Mouse (Mus musculus) kidney, adult 18-20 months (tissue): ENCODE results near the gene Map2k4.

Experiments used
- DNase-seq: peaks from one replicate; pipeline ENCODE4 v3.0.0; 2021

Map2k4 gene

DNA sequence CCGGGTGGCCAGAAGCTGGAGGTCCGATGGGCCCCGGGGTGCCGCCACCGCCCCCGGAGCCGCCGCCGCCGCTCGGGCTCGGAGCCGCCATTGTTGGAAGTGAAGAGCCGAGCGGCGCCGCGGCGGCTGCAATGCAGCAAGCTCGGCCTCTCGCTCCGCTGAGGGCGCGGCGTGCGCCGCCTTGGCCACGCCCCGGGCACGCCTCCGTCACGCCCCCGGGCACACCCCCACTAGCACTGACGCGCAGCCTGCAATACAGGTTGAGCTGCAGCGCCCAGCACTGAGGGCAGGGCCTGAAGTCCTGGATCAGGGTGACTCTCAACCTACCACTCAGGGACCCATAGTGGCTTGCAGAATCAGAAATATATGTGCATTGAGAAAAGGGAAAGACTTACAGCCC is at the start of gene Map2k4:
TSS of gene Map2k4 (minus strand) at position 144 of the 400 bp plus-strand sequence.
- peak; percentile 94 for DNase-seq

DNA sequence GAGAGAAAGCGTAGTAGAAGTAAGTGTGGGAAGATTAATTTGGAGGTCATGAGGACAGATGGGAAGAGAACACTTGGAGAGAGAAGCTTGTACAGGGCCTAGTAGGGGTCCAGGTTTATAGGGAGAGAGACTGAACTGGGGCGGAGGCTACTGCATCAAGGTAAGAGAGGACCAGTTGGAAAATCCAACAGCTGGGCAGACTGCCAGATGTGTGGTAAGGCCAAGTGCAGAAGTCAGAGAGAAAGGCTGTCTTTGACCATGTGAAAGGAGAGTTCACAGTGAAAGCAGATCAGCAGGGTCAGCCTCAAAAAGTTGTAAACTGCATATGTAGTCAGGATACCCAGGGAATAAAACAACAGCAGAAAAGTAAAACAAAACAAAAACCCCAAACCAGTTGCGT is 36.5 kb upstream of the Map2k4 start:
- peak; percentile 8 for DNase-seq

DNA sequence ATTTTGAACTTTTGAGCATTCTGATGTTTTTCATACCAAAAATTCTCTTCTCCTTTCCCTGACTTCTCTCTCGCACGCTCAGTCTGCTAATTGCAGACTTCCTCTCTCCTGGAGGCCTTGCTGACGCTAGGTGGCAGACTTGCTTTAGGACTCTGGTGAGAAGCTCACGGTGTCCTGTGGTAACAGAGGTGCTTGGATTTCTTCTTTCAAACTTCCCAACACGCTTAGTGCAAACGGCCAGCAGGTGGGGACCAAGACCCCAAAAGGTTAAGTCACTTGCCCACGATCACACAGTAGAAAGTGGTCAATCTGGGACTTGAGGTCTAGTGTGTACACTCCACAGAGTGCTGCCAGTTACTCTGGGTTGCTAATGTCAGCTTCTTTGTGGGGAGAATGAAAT is 32.8 kb upstream of the Map2k4 start:
- DNase-seq = peak; percentile 67

DNA sequence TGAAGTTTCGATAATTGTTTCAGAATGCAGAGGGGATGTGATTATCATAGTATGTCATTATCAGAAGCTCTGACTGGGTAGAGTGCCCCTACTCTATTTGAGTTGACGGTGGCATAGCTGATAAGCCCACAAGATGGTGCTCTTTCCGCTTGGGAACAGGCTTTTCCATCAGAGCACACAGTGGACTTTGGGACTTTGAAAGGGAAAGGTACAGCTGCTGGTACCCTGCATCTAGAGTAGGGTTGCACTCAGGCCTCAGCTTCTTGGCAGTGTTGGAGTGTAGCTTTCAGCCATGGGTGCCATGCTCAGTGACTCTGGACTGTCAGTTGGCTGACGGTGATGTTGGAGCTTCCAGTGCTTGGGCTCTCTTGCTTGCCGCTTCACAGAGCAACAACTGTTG is 32.2 kb upstream of the Map2k4 start:
- DNase-seq = peak; percentile 13

DNA sequence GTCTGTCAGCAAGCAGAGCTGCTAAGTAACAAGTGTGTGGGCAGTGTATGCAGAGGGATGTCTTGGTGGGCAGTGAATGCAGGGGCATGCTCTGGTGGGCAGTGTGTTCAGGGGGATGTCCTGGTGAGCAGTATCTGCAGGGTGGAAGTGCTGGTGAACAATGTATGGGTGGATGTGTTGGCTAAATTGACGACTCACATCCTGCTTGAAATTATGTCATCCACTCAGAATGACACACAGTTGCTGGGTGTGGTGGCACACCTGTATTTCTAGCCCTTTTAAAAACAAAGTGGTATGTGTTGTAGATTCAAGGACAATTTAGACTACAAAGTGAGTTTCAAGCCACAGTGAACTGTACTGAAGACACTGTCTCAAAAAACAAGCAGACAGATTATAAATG is 30.1 kb upstream of the Map2k4 start:
- no peak for DNase-seq

DNA sequence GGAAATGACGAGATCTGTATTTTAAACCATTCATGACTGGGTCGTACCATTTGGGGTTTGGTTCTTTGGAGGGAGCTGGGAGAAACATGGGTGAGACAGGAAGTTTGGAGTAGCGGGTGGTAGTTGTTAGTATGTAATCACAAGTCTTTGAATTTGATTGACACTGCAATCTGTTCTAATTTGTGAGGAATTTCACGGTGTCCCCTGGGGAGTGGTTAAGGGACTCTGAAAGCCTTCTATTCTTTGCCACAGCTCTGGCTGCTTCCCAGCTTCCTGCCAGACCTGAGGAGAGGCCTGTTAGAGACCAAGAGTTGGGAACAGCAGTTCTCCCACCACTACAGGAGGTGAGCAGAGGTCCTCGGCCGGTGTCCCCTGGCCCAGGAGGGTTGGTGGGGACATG is 28.1 kb upstream of the Map2k4 start:
- DNase-seq = no peak

DNA sequence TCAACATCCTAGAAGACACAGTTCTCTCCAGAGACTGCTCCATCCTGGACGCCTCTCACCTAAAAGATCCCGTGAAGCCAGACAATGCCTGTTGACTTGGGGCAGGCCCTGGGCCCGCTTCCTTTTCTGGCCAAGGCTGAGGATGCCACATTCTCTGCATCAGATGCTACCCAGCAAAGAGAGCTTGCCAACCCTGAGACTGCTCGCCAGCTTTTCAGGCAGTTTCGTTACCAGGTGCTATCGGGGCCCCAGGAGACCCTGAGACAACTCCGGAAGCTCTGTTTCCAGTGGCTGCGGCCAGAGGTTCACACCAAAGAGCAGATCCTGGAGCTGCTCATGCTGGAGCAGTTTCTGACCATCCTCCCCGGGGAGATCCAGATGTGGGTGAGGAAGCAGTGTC is 26.3 kb upstream of the Map2k4 start:
- no peak for DNase-seq

DNA sequence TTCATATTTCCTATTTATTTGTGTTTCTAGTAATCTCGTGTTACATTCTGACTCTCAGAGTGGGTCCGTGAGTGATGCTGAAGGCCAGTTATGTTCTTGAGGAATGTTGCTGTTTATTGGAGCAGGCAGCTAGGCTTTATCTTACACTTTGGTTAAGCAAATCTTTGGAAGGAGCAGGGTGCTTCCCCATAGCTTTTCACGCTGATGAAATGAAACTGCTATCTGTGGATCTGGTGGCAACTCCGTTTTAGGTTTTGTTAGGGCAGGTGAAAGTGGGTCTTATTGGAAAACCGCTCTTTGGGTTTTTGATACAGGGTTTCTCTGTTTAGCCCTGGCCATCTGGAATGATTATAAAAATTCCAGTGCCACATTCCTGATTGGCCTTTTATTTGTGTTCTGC is 24.0 kb upstream of the Map2k4 start:
- no peak for DNase-seq

DNA sequence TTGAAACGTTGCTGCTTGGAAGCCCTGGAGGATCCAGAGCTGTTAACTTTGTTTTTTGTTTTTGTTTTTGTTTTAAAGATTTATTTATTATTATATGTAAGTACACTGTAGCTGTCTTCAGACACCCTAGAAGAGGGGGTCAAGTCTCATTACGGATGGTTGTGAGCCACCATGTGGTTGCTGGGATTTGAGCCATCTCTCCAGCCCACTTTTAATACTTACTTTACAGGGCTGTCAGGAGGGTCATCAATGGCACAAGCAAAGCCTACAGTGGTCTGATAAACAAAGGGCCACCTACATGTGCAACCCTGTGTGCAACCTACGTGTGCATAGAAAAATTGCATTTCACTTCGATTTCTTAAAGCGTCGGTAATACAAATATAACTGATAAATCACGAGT is 19.5 kb upstream of the Map2k4 start:
- DNase-seq = no peak

DNA sequence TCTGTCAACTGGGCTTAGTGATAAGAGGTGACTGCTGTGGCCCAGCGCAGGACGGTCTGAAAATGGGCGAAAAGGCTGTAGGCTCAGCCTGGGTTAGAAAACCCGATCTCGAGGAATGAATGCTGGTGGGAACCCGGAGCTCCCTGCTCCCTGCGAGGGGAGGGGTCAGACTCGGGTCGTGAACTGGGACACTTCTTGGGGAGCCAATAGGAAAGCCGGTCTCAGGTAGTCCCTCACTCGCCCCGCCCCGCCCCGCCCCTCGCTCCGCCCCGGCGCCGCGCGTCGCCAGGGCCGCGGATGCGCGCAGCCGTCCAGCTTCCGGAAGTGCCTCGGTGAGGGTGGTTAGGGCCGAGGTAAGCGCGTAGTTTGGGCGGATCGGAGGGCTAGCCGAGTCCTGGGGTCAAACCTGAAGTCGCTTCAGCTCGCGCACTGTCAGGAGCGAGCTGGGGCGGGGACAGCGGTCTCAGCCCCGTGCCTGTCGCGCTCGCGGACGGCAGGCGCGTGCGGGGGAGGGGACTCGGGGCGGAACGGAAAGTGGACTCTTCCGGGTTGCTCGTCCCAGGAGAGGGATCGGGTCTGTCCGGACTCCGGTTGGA is 18.9 kb upstream of the Map2k4 start, which contains the start of gene Zkscan6:
TSS of gene Zkscan6 (plus strand) at position 267 of the 596 bp plus-strand sequence.
- DNase-seq = peak; percentile 86

DNA sequence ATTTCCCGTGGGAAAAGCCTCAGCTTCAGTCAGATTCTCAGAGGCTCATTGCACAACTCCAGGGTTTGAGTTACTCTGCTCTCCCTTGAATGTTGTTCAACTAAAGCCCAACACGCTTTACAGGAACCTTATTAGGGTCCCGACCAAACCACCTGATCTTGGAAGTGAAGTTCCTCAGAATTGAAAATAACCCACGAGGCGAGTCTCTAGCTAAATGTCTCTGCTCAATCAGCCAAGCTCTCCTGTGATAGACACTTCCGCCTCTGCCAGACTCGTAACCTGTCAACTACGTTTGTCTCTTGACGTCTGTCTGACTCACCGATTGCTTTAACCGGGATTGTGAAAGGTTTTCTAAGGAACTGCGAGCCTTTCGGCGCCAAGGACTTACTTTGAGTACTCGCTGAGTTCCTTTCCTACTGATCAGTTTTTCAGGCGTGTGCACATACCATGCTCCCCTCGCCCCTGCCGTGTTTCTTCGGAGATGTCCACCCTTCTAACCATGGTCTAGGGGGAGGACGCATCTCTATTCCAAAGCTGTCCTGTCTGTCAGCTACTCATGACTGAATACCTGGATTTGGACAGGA is 18.3 kb upstream of the Map2k4 start:
- no peak for DNase-seq

DNA sequence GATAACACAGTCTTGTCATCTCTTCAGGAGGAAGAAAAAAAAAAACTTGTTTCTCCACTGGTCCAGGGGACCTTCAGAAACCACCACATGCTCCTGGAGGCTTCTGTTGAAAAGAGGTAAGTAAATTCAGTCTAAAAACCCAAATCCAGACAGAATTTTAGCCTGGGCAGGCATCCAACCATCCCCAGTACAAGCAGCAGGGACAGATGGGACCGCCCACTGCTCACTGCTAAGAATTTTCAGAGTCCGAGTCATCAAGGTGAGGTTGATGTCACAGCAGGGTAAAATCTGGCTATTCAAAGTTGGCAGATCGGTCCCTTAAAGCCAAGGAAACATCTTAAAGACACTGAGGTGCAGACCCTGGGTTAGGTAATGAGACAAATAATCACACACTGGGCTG is 13.8 kb upstream of the Map2k4 start:
- no peak for DNase-seq

DNA sequence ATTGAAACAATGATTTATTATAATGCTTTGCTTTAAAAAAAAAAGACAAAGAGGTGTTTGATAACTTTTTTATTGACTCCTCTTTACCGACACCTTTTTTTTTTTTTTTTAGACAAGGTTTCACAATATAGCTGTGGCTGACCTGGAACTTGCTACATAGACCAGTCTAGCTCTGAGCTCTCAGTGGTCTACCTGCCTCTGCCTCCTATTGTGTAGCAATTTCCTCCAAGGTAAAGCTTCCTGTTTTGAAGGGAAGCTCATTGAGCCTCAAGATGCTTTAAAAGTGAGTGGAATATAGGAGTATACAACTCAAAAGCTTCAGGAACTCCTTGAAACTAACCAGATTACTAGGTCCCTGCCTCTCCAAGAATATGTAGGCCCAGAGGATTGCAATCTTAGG is 7.8 kb upstream of the Map2k4 start:
- no peak for DNase-seq

DNA sequence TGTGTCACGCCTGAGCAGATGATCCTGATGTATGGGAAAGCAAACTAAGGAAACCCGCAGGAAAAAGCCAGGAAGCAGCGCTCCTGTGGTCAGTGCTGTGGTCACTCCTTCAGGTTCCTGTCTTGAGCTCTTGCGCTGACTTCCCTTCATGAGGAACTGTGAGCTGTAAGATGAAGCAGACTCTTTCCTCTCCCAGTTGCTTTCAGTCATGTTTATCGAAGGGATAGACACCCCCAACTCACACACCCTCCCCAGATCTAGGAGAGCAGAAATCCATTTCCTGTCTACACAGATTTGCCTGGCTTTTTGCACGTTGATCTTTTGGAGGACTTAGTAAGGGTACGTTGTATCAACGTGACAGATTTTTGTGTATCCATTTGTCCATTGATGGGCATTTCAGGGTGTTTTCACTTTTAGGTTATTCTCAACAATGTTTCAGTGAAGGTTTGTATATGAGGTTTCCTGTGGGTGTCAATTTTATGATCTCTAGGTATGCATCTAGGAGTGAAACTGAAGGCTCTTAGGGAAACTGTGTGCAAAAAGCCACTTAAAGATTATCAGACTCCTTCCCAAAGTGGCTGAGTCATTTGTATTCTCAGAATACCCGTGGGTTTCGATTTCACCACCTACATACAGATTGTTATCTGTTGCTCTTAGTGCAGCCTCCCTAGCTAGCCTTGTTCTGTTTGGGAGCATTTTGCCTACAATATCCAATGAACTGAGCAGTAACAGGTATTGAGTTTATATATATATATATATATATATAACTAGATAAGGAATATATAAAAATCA is 6.5 kb upstream of the Map2k4 start:
- DNase-seq = no peak

DNA sequence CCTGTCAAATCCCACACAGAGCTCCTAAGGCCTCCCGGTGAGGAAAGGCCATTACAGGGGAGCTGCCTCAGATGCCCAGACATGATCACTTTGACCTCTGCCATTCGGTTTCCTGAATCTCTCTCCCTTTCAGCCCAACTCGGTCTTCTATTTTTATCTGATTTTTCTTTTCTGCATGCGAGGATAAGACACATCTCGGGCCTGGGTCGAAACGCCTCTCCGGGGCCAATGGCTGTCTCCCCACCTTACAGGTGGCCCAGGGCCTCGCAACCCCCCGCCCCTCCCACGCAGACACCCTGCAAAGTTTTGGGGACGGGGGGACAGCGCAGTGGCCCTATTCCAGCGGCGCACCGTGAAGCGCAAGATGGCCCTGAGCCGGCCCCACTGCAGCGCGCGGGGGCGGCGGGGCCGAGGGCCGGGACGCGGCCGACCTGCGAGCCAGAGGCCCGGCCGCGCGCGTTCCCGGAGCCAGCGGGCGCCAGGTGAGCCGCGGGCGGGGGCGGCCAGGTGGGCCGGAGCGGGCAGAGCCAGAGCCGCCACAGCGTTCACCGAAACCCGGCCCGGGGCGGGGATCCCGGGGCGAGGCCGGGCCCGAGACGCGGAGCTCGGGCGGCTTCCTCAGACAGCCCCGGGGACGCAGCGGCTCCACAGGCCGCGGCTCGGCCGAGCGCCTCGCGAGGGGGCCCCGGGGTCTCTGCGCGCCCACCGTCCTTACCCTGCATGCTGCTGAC is 511 bp downstream of the Map2k4 start:
- DNase-seq = no peak

DNA sequence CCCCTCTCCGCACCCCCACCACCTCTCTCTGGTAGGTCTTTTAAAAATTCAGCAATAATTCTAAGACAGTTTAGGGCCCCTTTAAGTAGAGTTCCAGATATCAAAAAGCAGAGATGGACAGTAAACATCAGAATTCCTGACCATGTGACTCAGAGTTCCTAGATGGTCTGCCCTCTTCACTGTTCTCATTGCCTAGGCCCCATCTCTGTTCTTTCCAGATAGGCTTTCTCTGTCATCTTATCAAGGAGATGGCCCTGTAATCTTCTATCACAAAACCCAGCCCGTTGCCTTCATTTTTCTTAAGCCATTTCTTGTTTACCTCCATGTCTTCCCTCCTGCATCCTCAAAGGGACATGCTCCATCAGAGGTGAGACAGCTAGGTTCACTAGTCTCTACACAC is 1.9 kb downstream of the Map2k4 start:
- DNase-seq = no peak

DNA sequence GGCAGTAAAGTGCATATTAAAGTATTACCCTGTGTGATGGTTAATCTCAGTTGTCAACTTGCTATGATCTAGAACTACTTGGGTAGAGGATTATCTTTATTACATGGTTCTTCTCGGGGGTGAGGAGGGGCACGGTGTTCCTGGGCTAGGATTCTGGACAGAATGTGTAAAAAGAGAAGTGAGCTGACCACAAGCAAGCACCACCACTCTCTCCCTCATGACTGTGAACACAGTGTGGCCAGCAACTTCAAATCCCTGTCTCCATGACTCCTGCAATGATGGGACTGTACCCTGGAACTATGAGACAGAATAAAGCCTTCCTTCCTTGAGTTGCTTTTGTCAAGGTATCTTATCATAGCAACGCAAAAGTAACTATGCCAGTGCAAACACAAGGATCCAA is 6.5 kb downstream of the Map2k4 start:
- DNase-seq = no peak

DNA sequence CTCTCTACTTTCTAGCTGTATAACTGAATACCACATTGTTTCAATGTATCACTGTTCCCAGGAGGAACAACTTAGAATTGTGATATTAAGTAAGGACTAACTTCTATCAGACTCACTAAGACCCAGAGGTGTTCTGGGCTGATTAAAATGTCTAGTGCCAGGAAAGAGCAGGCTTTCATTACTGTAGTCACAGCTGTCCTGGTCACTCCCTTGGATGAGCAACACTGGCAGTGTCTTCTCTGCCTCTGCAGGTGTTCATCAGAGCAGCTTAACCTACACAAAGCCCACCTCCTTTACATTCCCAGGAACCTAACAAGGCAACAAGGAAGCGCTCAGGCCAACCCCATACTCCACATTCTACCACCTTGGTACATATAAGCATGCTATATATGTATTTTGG is 8.5 kb downstream of the Map2k4 start:
- DNase-seq = no peak

DNA sequence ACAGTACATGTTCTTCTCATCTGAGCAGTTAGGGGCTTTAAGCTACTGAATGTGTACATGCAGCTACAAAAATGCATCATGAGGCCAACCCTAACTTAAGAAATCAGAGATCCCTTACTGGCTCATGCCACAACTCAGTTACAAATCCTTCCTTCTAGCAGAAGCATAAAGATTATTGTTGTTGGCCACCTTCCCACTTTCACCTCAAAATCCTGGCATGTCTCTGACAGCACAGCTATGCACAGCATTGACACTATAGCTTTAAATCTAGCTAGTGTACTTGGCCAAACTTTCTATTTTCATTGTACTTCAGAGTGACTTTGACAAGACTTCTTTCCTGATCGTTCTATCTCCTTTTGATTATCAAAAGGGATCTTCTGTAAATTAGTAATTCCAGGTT is 9.0 kb downstream of the Map2k4 start:
- no peak for DNase-seq

DNA sequence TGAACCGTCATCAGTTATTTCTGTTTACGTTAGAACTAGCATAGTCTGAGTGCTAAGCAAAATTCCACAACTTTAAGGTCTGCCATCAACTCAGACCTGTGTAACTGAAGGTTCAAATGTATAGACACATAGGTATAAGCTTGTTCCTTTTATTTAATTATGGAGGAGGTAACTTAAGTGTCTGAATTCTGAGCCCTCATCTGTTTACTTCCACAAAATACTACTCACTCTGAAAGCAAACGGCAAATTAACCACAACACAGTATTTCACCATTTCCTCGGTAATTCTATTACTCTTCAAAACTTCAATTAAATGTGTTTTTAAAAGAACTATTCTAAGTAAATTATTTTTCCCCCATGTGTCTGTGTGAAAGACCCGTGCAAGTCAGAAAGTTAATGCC is 10.3 kb downstream of the Map2k4 start:
- DNase-seq = no peak

DNA sequence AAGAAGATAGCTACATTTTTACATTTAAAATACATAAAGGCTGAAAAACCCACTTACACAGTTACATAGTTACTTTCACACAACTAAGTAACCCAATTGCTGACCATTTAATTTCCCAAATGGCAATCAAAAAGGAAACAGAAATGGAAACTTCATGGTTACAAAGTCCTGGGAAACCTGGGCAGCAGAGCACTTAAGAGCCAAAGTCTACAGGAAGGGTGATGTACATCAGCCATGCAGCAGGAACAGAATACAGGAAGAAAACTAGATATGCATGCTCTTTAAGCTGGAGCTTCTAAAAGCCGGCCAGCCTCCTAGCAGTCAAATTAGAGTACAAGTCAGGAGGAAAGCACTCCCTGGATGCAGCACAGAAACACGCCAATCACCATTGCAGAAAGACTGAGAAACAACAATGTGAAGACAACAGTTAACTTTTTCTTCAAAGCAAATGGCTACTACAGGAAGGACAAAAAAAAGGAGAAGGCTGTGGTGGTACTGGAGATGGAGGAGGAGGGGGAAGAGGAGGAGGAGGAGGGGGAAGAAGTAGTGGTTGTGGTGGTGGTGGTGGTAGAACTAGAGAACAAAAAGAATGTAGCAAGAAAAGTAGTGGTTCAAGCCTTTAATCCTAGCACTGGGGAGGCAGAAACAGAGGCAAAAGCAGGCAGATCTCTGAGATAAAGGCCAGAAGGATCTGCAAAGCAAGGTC is 11.0 kb downstream of the Map2k4 start:
- DNase-seq = no peak

DNA sequence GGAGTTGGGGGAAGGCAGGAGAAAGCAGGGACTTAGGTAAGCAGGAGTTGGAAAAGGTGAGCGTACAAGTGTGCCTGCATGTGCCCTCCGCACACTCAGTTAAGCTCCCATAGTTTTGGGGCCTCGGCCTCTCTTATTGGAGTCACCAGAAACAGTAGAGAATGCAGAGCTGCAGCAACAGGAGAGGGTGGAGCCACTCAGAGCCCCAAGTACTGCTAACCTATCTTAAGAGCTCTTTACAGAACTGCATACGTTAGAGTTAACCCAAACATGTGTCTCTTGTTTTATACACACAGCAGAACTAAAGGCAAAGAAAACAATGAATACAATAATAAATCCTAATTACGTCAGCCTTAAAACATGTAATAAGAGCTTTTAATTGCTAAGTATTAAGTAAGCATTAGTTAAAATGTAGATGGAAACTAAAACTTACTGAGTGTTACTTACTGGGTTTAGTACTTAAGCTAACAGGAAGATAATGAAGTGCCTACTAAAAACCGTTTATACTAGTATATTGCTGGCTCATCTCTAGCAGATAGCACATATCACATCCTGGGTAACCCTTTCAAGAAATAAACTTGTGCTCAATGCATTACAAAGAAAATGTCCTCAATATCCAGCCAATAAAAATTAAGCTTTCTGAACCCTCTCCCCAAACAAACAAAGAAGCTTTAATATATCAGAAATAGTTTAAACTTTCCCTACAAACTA is 14.0 kb downstream of the Map2k4 start:
- no peak for DNase-seq
